Mouse (Mus musculus): ENCODE results near the gene Plrg1.

DNA sequence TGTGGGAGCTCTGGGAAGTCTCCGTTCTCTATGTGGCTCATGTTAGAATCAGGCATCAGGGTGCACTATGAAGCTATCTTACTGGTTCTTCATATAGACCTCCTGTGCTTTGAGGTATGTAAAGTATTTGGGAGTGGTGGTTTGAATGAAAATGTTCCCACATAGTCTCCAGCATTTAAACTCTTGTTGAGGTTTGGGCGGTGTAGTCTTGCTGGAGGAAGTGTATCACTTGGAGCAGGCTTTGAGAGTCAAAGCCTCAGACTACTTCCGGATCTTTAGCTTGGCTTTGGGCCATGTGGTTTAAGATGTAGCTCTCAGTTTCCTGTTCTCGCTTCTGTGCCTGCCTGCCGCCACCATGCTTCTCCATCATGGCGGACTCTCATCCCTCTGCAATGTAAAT, 47.0 kb downstream of the Plrg1 start:
- TF ChIP-seq CTCF (IDR thresholded peaks at IDR 0.05; ENCODE audit: extremely low read depth, insufficient read depth, insufficient read length, insufficient replicate concordance) (no peak), POLR2A (IDR thresholded peaks at IDR 0.05; ENCODE audit: low read depth, low read length) (no peak)

Data from spleen, adult 2 months (tissue).